Mouse (Mus musculus) bone marrow macrophage, adult 2 months (primary cell): ENCODE measurements around the gene Ifi27l2b. TPM values are rescaled to one million over a fixed set of nuclear protein-coding genes. Genes with fewer than 3 reads are reported as not detected.
"Not testable (repeated sequence)": the region's sequence is repeated elsewhere in the genome, so short reads cannot be mapped to it uniquely, and the experiment has no call there.

Experiments used
- H3K27ac ChIP-seq: 2 replicates; pipeline ENCODE4 v1.5.1; 2012; ENCODE audit warnings: low read depth, low read length; ENCODE audit not compliant: insufficient read depth
- H3K4me1 ChIP-seq: 2 replicates; pipeline ENCODE4 v1.6.1; 2012; ENCODE audit warnings: low read length; ENCODE audit not compliant: control insufficient read depth, insufficient read depth
- H3K4me3 ChIP-seq: 2 replicates; pipeline ENCODE4 v1.5.1; 2012; ENCODE audit warnings: mild to moderate bottlenecking, low read length, moderate library complexity; ENCODE audit not compliant: insufficient read depth
- CTCF ChIP-seq: IDR thresholded peaks from 2 replicates; pipeline ENCODE4 v1.5.1; 2012; ENCODE audit warnings: low read depth, mild to moderate bottlenecking, low read length, moderate library complexity
- POLR2A ChIP-seq: IDR thresholded peaks from 2 replicates; pipeline ENCODE4 v1.6.1; 2012; ENCODE audit warnings: mild to moderate bottlenecking, low read depth, low read length, borderline replicate concordance
- polyA plus RNA-seq: library from polyadenylated mRNA; stranded (reverse); fragments of >200 nt; gene quantifications from 2 replicates; pipeline ENCODE4 v1.2.4, GENCODE M21; 2012; ENCODE audit not compliant: missing spikeins, insufficient read depth, insufficient read length

The Ifi27l2b gene
- polyA plus RNA-seq, 1 experiment: not detected

GRCm38 (mm10) chr12:103482781-103483180, 25.8 kb upstream of the Ifi27l2b start:
- H3K4me1 ChIP-seq: no peaks in the 10 kb centered on the region
- TF ChIP-seq CTCF: no peak
- no peak for TF ChIP-seq POLR2A
- no peak overlapping the region for H3K27ac ChIP-seq
- H3K4me3 ChIP-seq: no peak overlapping the region

GRCm38 (mm10) chr12:103481671-103482070, 24.6 kb upstream of the Ifi27l2b start:
- H3K27ac ChIP-seq: no peak overlapping the region

GRCm38 (mm10) chr12:103477461-103478015, 20.5 kb upstream of the Ifi27l2b start:
- Histone ChIP-seq H3K4me1 (peaks cover 14% of the 10 kb centered on the region), H3K4me3 (no peak overlapping the region), H3K27ac (no peak overlapping the region)
- TF ChIP-seq CTCF (no peak), POLR2A (no peak)

More at GRCm38 (mm10) chr12:103481671-103482070, 24.6 kb upstream of the Ifi27l2b start:
- no peak for TF ChIP-seq POLR2A
- H3K4me1 ChIP-seq: no peaks in the 10 kb centered on the region
- no peak overlapping the region for H3K4me3 ChIP-seq

GRCm38 (mm10) chr12:103476779-103477389, 19.9 kb upstream of the Ifi27l2b start:
- Histone ChIP-seq H3K27ac (no peak overlapping the region), H3K4me1 (peaks cover 14% of the 10 kb centered on the region), H3K4me3 (no peak overlapping the region)
- no peak for TF ChIP-seq CTCF
- TF ChIP-seq POLR2A: no peak

- Histone ChIP-seq H3K4me1 (peaks cover 14% of the 10 kb centered on the region), H3K27ac (no peak overlapping the region), H3K4me3 (no peak overlapping the region)
- TF ChIP-seq CTCF (no peak), POLR2A (no peak)
Observed at GRCm38 (mm10) chr12:103474481-103474880, 17.5 kb upstream of the Ifi27l2b start.

GRCm38 (mm10) chr12:103456727-103457126, 296 bp downstream of the Ifi27l2b start:
- not testable (repeated sequence) for H3K4me1 ChIP-seq, H3K4me3 ChIP-seq, H3K27ac ChIP-seq

- H3K27ac ChIP-seq: no peak overlapping the region
- H3K4me3 ChIP-seq: no peak overlapping the region
- no peaks in the 10 kb centered on the region for H3K4me1 ChIP-seq
- no peak for TF ChIP-seq CTCF
- no peak for TF ChIP-seq POLR2A
Observed at GRCm38 (mm10) chr12:103453361-103453760, 3.7 kb downstream of the Ifi27l2b start.

DNA sequence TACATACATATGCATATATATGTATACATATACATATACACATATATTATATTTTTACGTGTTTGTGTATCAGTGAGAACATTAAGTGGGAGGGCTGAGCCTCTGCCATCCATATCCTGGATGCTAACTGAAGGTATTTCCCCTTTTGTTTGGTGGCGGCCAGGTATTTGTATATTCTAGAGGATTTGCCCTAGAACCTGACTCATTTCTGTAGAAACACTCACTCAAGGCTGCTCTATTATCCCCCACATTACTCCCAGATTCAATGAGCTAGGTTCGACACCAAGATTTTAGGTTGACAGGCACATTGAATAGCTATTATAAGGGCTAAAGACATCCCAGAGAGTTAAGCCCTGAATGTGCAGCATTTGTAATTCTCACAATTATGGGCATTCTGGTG, 12.0 kb downstream of the Ifi27l2b start:
- no peak overlapping the region for H3K4me3 ChIP-seq
- TF ChIP-seq POLR2A (no peak), CTCF (no peak)
- H3K4me1 ChIP-seq: peaks cover 9% of the 10 kb centered on the region
- H3K27ac ChIP-seq: no peak overlapping the region

GRCm38 (mm10) chr12:103444261-103444660, 12.8 kb downstream of the Ifi27l2b start:
- H3K27ac ChIP-seq: not testable (repeated sequence)

DNA sequence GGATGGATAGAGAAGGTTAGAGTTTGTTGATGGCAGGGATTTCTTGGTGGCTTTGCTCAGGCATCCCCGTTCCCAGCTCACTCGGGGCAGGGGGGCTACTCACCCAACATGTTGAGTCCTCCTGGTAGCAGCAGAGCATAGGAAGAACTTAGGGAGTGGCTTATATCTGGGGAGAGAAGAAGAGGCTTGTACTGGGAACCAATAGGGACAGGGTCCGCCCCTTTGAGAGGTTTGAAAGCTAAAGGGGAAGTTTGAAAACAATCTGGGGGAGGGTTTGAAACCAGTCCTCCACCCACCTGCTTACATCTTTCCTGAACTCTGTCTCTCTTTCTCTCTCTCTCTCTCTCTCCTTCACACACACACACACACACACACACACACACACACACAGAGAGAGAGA, 13.5 kb downstream of the Ifi27l2b start, which contains the start of gene Ifi27l2a:
Ifi27l2a (minus strand) TSS at position 157 of the 400 bp plus-strand sequence.
- H3K4me3 ChIP-seq: peak within 1 kb of the TSS; percentile 25
- H3K4me1 ChIP-seq: peaks cover 9% of the 10 kb centered on the region
- TF ChIP-seq POLR2A (no peak), CTCF (no peak)
- H3K27ac ChIP-seq: no peak within 1 kb of the TSS

More at GRCm38 (mm10) chr12:103444261-103444660, 12.8 kb downstream of the Ifi27l2b start:
- H3K4me3 ChIP-seq, H3K4me1 ChIP-seq: not testable (repeated sequence)
